Mouse (Mus musculus): ENCODE results near the gene Atp1b3. TPM values are rescaled to one million over a fixed set of nuclear protein-coding genes. Genes with fewer than 3 reads are reported as not detected.

The Atp1b3 gene
- polyA plus RNA-seq, 2 experiments, result 29.3 to 60.6 TPM

DNA sequence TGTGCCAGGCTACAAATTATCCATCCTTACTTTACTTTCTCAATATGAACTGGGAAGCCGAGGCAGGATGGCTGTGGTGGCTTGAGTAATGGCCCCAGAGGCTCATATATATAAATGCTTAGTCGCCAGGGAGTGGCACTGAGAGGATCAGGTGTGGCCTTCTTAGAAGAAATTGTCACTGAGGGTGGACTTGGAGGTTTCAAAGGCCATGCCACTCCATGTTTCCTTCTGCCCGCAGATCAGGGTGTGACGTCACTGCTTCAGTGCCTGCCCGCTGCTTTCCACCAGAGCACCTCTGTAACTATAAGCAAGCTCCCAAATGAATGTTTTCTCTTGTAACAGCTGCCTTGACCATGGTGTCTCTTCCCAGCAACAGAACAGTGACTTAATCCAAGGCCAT lies 33.1 kb downstream of the Atp1b3 start:
- Histone ChIP-seq H3K27me3 (ENCODE audit: control insufficient read depth, insufficient read depth, low read length) (no peaks in the 10 kb centered on the region), H3K4me2 (ENCODE audit: low read depth) (no peak overlapping the region), H3K4me3 (ENCODE audit: insufficient read depth in 1 of 2, low read depth in 2 of 2, low read length in 2 of 2) (no peak overlapping the region), H3K27ac (no peak overlapping the region), H3K36me3 (replicated peaks; ENCODE audit: control insufficient read depth, insufficient read depth, low read depth) (peaks cover 15% of the 10 kb centered on the region), H3K4me1 (replicated peaks; ENCODE audit: control insufficient read depth in 2 of 2, insufficient read depth in 2 of 2, low read length in 1 of 2) (no peaks in the 10 kb centered on the region), H3K9me3 (ENCODE audit: control insufficient read depth, low read length) (no peaks in the 10 kb centered on the region), H3K9ac (replicated peaks) (no peak overlapping the region)
- 82% methylated on average over 5 of the region's 5 CpGs for WGBS (ENCODE audit: insufficient replicate concordance)
- ATAC-seq (ENCODE audit: insufficient read depth) (no peak), DNase-seq (ENCODE audit: low read depth in 3 of 3, low spot score in 3 of 3) (no peak)
- no peak for TF ChIP-seq CTCF (IDR thresholded peaks at IDR 0.05; ENCODE audit: low read depth)
- no peak for TF ChIP-seq EP300 (IDR thresholded peaks at IDR 0.05; ENCODE audit: low read depth)

DNA sequence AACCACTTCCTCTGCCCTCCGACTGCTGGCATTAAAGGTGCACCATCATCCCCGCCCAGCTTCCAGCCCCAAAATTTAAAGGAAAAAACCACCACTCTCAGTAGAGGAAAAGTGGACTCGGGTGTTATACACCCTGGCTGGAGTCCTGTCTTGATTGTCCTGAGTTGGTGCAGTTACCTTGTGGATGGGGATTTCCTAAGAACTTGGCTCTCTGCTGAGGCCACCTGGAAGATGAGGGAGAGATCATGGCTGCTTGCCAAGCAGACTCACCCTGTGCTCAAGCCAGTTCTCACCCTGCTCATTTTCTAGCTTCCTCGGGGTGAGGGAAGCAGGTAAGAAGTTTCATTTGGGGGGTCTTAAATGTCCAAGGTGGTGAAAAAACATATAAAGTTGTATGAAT lies 36.0 kb downstream of the Atp1b3 start:
- Histone ChIP-seq H3K9ac (replicated peaks) (no peak overlapping the region), H3K27ac (no peak overlapping the region), H3K9me3 (ENCODE audit: control insufficient read depth, low read length) (no peaks in the 10 kb centered on the region), H3K36me3 (replicated peaks; ENCODE audit: control insufficient read depth, insufficient read depth, low read depth) (peaks cover 6% of the 10 kb centered on the region), H3K4me2 (ENCODE audit: low read depth) (no peak overlapping the region), H3K4me3 (ENCODE audit: insufficient read depth in 1 of 2, low read depth in 2 of 2, low read length in 2 of 2) (no peak overlapping the region), H3K27me3 (ENCODE audit: control insufficient read depth, insufficient read depth, low read length) (no peaks in the 10 kb centered on the region), H3K4me1 (replicated peaks; ENCODE audit: control insufficient read depth in 2 of 2, insufficient read depth in 2 of 2, low read length in 1 of 2) (no peaks in the 10 kb centered on the region)
- TF ChIP-seq CTCF (IDR thresholded peaks at IDR 0.05; ENCODE audit: low read depth) (no peak), EP300 (IDR thresholded peaks at IDR 0.05; ENCODE audit: low read depth) (no peak)
- WGBS (ENCODE audit: insufficient replicate concordance), result 75% methylated on average over 4 of the region's 4 CpGs
- no peak for DNase-seq (ENCODE audit: low read depth in 3 of 3, low spot score in 3 of 3)
- no peak for ATAC-seq (ENCODE audit: insufficient read depth)

DNA sequence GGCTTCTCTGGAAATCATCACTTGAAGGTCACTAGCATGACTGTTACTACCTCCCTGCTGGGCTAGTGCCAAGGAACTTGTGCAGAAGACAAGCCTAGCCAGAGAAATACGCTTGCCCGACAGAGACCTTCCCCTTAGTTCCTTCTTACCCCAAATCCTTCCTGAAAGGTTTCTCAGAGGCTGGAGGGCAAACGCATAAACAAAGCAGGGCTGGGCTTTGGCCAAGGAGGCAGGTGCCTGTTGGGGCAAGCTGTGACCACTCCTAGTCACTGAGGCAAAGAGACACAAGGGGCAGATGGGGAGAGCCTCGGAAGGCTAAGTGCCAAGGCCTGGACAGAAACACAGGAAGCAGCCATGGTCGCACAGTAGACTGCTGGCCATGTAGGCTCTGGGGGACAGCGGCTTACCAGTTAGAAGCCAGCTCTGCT lies 37.7 kb downstream of the Atp1b3 start:
- Histone ChIP-seq H3K4me1 (replicated peaks; ENCODE audit: control insufficient read depth in 2 of 2, insufficient read depth in 2 of 2, low read length in 1 of 2) (no peaks in the 10 kb centered on the region), H3K4me2 (ENCODE audit: low read depth) (no peak overlapping the region), H3K27me3 (ENCODE audit: control insufficient read depth, insufficient read depth, low read length) (no peaks in the 10 kb centered on the region), H3K27ac (no peak overlapping the region), H3K9ac (replicated peaks) (no peak overlapping the region), H3K4me3 (ENCODE audit: insufficient read depth in 1 of 2, low read depth in 2 of 2, low read length in 2 of 2) (no peak overlapping the region), H3K36me3 (replicated peaks; ENCODE audit: control insufficient read depth, insufficient read depth, low read depth) (peaks cover 14% of the 10 kb centered on the region), H3K9me3 (ENCODE audit: control insufficient read depth, low read length) (no peaks in the 10 kb centered on the region)
- no peak for ATAC-seq (ENCODE audit: insufficient read depth)
- TF ChIP-seq CTCF (IDR thresholded peaks at IDR 0.05; ENCODE audit: low read depth) (no peak), EP300 (IDR thresholded peaks at IDR 0.05; ENCODE audit: low read depth) (no peak)
- no peak for DNase-seq (ENCODE audit: low read depth in 3 of 3, low spot score in 3 of 3)
- WGBS (ENCODE audit: insufficient replicate concordance), result 65% methylated on average over 6 of the region's 6 CpGs

DNA sequence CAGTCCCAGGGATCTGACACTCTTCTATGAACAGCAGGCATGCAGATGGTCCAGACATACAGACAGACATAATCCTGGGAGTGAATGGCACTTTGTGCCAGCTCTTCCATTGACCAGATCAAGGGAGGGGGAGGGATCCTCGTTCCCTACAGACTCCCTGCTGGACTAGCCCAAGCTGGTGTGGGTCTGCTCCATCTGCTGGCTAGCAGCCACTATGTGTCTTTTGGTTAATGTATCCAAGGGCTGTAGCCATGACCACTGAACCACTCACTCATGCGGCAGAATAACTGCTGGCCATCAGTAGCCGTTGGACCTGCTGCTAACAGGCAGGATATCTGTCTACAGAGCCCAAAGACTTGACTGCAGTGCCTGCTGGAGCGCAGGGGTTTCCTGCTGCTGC lies 39.7 kb downstream of the Atp1b3 start:
- Histone ChIP-seq H3K36me3 (replicated peaks; ENCODE audit: control insufficient read depth, insufficient read depth, low read depth) (peaks cover 33% of the 10 kb centered on the region), H3K9me3 (ENCODE audit: control insufficient read depth, low read length) (no peaks in the 10 kb centered on the region), H3K4me1 (replicated peaks; ENCODE audit: control insufficient read depth in 2 of 2, insufficient read depth in 2 of 2, low read length in 1 of 2) (no peaks in the 10 kb centered on the region), H3K27me3 (ENCODE audit: control insufficient read depth, insufficient read depth, low read length) (no peaks in the 10 kb centered on the region), H3K4me3 (ENCODE audit: insufficient read depth in 1 of 2, low read depth in 2 of 2, low read length in 2 of 2) (no peak overlapping the region), H3K4me2 (ENCODE audit: low read depth) (no peak overlapping the region), H3K9ac (replicated peaks) (no peak overlapping the region), H3K27ac (no peak overlapping the region)
- ATAC-seq (ENCODE audit: insufficient read depth), result peak; percentile 24; the same call in 1 of the 2 replicates
- TF ChIP-seq EP300 (IDR thresholded peaks at IDR 0.05; ENCODE audit: low read depth), result no peak
- TF ChIP-seq CTCF (IDR thresholded peaks at IDR 0.05; ENCODE audit: low read depth), result no peak
- DNase-seq (ENCODE audit: low read depth in 3 of 3, low spot score in 3 of 3), result no peak
- 50% methylated on average over 4 of the region's 4 CpGs for WGBS (ENCODE audit: insufficient replicate concordance)

DNA sequence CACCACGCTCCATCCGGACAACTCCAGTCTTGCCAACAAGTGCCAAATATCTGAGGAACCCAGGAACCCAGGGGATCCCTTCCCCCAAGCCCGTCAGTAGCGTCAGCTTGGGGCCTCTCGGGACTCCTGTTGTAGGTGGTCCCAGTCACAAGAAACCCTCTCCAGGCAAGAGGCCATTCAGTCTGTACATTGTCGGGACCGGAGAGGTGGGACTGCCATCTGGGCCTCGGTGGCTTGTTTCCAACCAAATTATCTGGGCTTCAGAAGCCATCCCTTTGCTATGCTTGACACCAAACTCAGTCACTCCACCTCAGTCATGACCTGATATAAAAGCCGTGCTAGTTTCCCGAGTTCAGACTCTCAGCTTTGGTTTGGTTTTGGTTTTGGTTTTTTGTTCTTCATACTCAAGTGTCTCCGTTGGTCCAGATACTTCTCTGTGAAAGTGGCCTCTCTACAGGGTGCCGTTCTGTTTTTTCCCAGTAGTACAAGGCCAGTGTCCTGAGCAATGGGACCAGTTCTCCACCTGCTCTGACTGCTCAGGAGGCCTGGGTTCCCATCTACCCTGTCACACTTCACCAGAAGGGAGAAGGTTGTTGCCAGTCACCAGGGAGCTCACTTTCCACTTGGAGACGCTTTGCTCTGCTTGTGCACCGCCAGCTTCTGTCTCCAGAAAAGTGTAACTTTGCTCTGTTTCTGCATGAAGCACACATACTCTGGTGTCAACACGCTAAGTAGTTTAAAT lies 41.7 kb downstream of the Atp1b3 start:
- DNase-seq (ENCODE audit: low read depth in 3 of 3, low spot score in 3 of 3) (no peak), ATAC-seq (ENCODE audit: insufficient read depth) (no peak)
- H3K9me3 ChIP-seq (ENCODE audit: control insufficient read depth, low read length), result no peaks in the 10 kb centered on the region
- no peak overlapping the region for H3K9ac ChIP-seq (replicated peaks)
- no peak overlapping the region for H3K4me2 ChIP-seq (ENCODE audit: low read depth)
- WGBS (ENCODE audit: insufficient replicate concordance), result 94% methylated on average over 15 of the region's 15 CpGs
- H3K36me3 ChIP-seq (replicated peaks; ENCODE audit: control insufficient read depth, insufficient read depth, low read depth), result peaks cover 51% of the 10 kb centered on the region
- no peaks in the 10 kb centered on the region for H3K27me3 ChIP-seq (ENCODE audit: control insufficient read depth, insufficient read depth, low read length)
- no peaks in the 10 kb centered on the region for H3K4me1 ChIP-seq (replicated peaks; ENCODE audit: control insufficient read depth in 2 of 2, insufficient read depth in 2 of 2, low read length in 1 of 2)
- H3K4me3 ChIP-seq (ENCODE audit: insufficient read depth in 1 of 2, low read depth in 2 of 2, low read length in 2 of 2), result no peak overlapping the region
- H3K27ac ChIP-seq, result no peak overlapping the region
- TF ChIP-seq EP300 (IDR thresholded peaks at IDR 0.05; ENCODE audit: low read depth) (no peak), CTCF (IDR thresholded peaks at IDR 0.05; ENCODE audit: low read depth) (no peak)

All from liver, embryonic 14.5 days (tissue).